Mouse (Mus musculus): Measurements from ENCODE around the gene Smyd4. TPM values are rescaled to one million over a fixed set of nuclear protein-coding genes. Genes with fewer than 3 reads are reported as not detected.

The Smyd4 gene
- total and polyA plus RNA-seq, 3 experiments, result 3.2 to 6.4 (median 5.7) TPM

DNA sequence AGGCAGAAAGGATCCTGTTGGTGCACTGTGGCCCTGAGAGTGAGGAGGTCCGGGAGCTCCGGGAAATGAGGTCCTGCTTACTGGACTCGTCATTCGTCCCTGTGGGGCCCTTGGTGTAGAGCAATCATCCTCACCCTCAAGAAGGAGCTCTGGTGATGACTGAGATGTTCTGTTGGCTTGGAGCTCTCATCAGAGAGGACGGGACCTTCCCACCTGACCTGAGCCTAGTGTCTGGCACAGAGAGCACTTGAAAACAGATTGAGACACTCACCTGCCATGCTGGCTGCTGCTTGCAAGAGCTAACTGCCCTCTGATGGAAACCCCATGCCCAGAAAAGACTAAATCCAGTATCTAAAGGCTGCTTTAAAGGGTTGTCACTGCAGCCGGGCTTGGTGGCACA lies 56.6 kb downstream of the Smyd4 start:
- H3K27ac ChIP-seq, result no peak overlapping the region
- H3K27me3 ChIP-seq (ENCODE audit: control insufficient read depth, insufficient read depth, low read length), result no peaks in the 10 kb centered on the region
- no peak for TF ChIP-seq CTCF (IDR thresholded peaks at IDR 0.05)
- TF ChIP-seq POLR2A (IDR thresholded peaks at IDR 0.05; ENCODE audit: insufficient read depth, low read depth, low read length), result no peak
- no peak for TF ChIP-seq EP300 (IDR thresholded peaks at IDR 0.05; ENCODE audit: insufficient read depth, low read depth, low read length)
- no peak for DNase-seq
- WGBS, result 88% methylated on average over 6 of the region's 6 CpGs
- no peak overlapping the region for H3K4me3 ChIP-seq
- no peaks in the 10 kb centered on the region for H3K36me3 ChIP-seq (ENCODE audit: control insufficient read depth, insufficient read depth, low read length)
- no peaks in the 10 kb centered on the region for H3K79me2 ChIP-seq (replicated peaks; ENCODE audit: control insufficient read depth, insufficient read depth, low read length)
- H3K4me1 ChIP-seq (ENCODE audit: control insufficient read depth, insufficient read depth, low read length), result peaks cover 5% of the 10 kb centered on the region
- intact Hi-C loops (cut with DNase I), result loop anchor here (5.0 to 10.0 kb wide), 3 partner anchors 108 to 210 kb away; partner anchors contain the start of genes Dph1, Rilp, Rtn4rl1 and Scarf1
- H3K9ac ChIP-seq (ENCODE audit: low read depth, low read length), result no peak overlapping the region

DNA sequence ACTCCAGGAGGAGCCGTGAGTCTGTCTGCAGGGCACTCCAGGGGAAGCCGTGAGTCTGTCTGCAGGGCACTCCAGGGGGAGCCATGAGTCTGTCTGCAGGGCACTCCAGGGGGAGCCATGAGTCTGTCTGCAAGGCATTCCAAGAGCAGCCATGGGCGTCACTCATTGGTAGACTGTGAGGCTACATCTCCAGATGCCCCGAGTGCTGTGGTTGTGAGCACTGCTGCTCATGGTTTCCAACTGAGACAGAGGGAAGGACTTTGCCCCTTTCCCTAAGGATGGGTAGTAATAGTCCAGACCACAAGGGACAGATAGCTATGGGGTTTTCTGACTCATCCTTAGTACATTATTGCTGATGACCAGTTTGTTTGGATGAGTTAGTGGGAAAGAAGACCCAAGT lies 57.9 kb downstream of the Smyd4 start:
- no peak for TF ChIP-seq POLR2A (IDR thresholded peaks at IDR 0.05; ENCODE audit: insufficient read depth, low read depth, low read length)
- TF ChIP-seq EP300 (IDR thresholded peaks at IDR 0.05; ENCODE audit: insufficient read depth, low read depth, low read length), result no peak
- TF ChIP-seq CTCF (IDR thresholded peaks at IDR 0.05), result no peak
- no peak for DNase-seq
- Histone ChIP-seq H3K4me3 (no peak overlapping the region), H3K27ac (no peak overlapping the region), H3K36me3 (ENCODE audit: control insufficient read depth, insufficient read depth, low read length) (no peaks in the 10 kb centered on the region), H3K27me3 (ENCODE audit: control insufficient read depth, insufficient read depth, low read length) (no peaks in the 10 kb centered on the region), H3K4me1 (ENCODE audit: control insufficient read depth, insufficient read depth, low read length) (peaks cover 5% of the 10 kb centered on the region), H3K9ac (ENCODE audit: low read depth, low read length) (no peak overlapping the region), H3K79me2 (replicated peaks; ENCODE audit: control insufficient read depth, insufficient read depth, low read length) (no peaks in the 10 kb centered on the region)
- 69% methylated on average over 4 of the region's 4 CpGs for WGBS
- intact Hi-C loops (cut with DNase I), result loop anchor here (10.0 kb wide), 1 partner anchor 211 kb away; the partner anchor contains the start of genes Dph1 and Rtn4rl1

DNA sequence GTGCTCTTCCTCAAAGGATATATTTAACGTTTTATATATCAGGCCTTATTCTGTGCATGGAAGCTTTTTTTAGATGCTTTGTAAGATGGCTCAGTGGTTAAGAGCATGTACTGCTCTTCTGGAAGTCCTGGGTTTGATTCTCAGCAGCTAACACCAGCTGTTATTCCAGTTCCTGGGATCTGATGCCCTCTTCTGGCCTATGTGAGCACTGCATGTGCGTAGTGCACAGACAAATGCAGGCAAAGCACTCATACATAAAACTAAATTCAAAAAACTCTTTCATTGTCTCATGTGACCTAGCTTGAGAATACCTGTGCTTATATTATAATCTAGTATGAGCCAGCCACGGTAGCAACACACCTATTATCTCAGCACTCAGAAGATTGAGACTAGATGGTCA lies 58.6 kb downstream of the Smyd4 start:
- Histone ChIP-seq H3K4me1 (ENCODE audit: control insufficient read depth, insufficient read depth, low read length) (peaks cover 5% of the 10 kb centered on the region), H3K36me3 (ENCODE audit: control insufficient read depth, insufficient read depth, low read length) (no peaks in the 10 kb centered on the region), H3K27ac (no peak overlapping the region), H3K27me3 (ENCODE audit: control insufficient read depth, insufficient read depth, low read length) (no peaks in the 10 kb centered on the region), H3K79me2 (replicated peaks; ENCODE audit: control insufficient read depth, insufficient read depth, low read length) (no peaks in the 10 kb centered on the region), H3K9ac (ENCODE audit: low read depth, low read length) (no peak overlapping the region), H3K4me3 (no peak overlapping the region)
- 0 out of 2 replicates have a peak, but pooled peaks have one; percentile 14 for TF ChIP-seq EP300 (IDR thresholded peaks at IDR 0.05; ENCODE audit: insufficient read depth, low read depth, low read length)
- no peak for TF ChIP-seq POLR2A (IDR thresholded peaks at IDR 0.05; ENCODE audit: insufficient read depth, low read depth, low read length)
- TF ChIP-seq CTCF (IDR thresholded peaks at IDR 0.05), result peak; percentile 83
- DNase-seq, result peak; percentile 34 to 56
- WGBS, result 57% methylated on average over 3 of the region's 3 CpGs
- intact Hi-C loops (cut with DNase I), result loop anchor here (10.0 kb wide), 1 partner anchor 212 kb away; the partner anchor contains the start of genes Dph1 and Rtn4rl1

DNA sequence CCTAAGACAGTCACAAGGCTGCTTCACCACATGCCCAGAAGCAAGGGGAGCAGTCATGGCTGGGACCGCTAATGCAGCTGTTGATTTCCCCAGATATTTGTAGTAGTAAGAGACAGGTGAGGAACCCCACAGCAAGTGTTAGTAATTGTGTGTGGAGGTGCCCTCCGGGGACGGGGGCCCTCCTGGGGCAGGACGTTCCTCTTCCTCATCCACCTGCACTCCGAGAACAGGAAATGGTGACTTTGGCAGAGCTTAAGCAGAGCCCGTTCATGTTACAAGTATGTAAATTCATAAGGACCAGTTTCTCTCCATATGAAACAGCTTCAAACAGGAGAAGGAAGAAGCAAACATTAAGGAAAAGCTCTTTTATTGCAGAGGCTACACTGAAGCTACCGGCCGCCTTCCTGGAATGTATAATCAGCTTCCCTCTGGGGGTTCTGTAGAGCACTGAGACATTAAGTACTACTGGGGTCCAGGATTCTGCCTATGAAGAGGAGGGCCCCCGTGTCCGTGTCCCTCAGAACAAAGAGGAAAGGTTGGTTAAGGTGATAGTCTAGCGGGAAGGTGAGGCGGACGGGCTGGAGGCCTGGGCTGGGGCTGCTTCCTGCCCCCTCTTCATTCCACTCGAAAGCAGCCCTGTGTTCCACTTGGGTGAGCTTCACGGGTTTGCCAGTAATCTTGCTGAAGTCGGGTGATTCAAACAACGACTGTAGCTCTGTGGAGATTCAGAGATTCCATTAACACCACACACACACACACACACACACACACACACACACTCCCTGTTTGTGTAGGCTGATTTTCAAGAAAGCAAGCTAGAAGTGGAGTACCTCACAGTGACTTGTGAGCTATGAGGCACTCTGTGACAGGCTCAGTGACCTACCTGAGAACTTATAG lies 61.7 kb downstream of the Smyd4 start:
- Histone ChIP-seq H3K4me3 (no peak overlapping the region), H3K27me3 (ENCODE audit: control insufficient read depth, insufficient read depth, low read length) (no peaks in the 10 kb centered on the region), H3K4me1 (ENCODE audit: control insufficient read depth, insufficient read depth, low read length) (no peaks in the 10 kb centered on the region), H3K79me2 (replicated peaks; ENCODE audit: control insufficient read depth, insufficient read depth, low read length) (no peaks in the 10 kb centered on the region), H3K9ac (ENCODE audit: low read depth, low read length) (no peak overlapping the region), H3K36me3 (ENCODE audit: control insufficient read depth, insufficient read depth, low read length) (no peaks in the 10 kb centered on the region), H3K27ac (no peak overlapping the region)
- intact Hi-C loops (cut with DNase I), result loop anchor here (10.0 kb wide), 1 partner anchor 215 kb away; the partner anchor contains the start of genes Dph1 and Rtn4rl1
- no peak for TF ChIP-seq POLR2A (IDR thresholded peaks at IDR 0.05; ENCODE audit: insufficient read depth, low read depth, low read length)
- no peak for TF ChIP-seq CTCF (IDR thresholded peaks at IDR 0.05)
- TF ChIP-seq EP300 (IDR thresholded peaks at IDR 0.05; ENCODE audit: insufficient read depth, low read depth, low read length), result no peak
- no peak for DNase-seq
- 64% methylated on average over 17 of the region's 17 CpGs for WGBS

DNA sequence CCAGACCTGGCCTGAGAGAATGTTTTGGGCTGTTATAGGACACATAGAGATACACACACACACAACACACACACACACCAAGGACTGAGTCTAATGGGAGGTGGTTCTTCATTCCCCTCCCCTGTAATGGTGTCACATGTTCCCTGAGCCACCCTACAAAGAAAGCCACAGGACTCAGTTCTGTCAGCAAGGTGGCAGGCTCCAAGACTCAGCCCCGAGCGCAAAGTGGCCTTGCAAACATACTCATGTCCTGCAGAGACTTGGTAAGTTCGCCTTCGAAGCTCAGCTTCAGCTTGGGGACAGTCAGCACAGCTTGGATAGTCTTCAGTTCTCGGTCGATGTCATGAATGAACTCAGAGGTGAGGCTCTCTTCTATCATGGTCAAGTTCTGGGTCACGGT lies 62.4 kb downstream of the Smyd4 start:
- Histone ChIP-seq H3K36me3 (ENCODE audit: control insufficient read depth, insufficient read depth, low read length) (no peaks in the 10 kb centered on the region), H3K4me1 (ENCODE audit: control insufficient read depth, insufficient read depth, low read length) (no peaks in the 10 kb centered on the region), H3K79me2 (replicated peaks; ENCODE audit: control insufficient read depth, insufficient read depth, low read length) (no peaks in the 10 kb centered on the region), H3K27me3 (ENCODE audit: control insufficient read depth, insufficient read depth, low read length) (no peaks in the 10 kb centered on the region), H3K9ac (ENCODE audit: low read depth, low read length) (no peak overlapping the region), H3K4me3 (no peak overlapping the region), H3K27ac (no peak overlapping the region)
- WGBS, result 84% methylated on average over 7 of the region's 7 CpGs
- DNase-seq, result no peak
- TF ChIP-seq CTCF (IDR thresholded peaks at IDR 0.05) (no peak), EP300 (IDR thresholded peaks at IDR 0.05; ENCODE audit: insufficient read depth, low read depth, low read length) (no peak), POLR2A (IDR thresholded peaks at IDR 0.05; ENCODE audit: insufficient read depth, low read depth, low read length) (no peak)
- intact Hi-C loops (cut with DNase I), result no loop called here

DNA sequence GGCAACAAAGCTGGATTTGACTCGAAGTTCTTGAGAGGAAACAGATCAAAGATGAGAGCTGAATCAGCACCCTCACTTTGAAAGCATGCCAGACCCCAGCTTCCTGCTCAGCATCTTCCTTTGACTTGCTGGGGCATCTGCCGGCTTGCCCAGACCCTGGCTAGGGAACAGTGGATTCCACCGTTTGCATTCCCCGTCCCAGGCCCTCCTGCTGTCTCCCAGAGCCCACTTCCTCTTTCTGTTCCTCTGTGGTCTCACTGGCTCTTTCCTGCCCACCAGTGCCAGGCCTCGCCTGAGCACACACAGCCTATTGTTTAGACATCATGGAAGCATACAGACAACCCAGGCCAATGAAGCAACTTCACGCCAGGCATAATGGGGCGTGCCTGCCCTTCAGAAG lies 66.9 kb downstream of the Smyd4 start:
- intact Hi-C loops (cut with DNase I), result no loop called here
- Histone ChIP-seq H3K9ac (ENCODE audit: low read depth, low read length) (no peak overlapping the region), H3K36me3 (ENCODE audit: control insufficient read depth, insufficient read depth, low read length) (no peaks in the 10 kb centered on the region), H3K4me1 (ENCODE audit: control insufficient read depth, insufficient read depth, low read length) (no peaks in the 10 kb centered on the region), H3K27ac (no peak overlapping the region), H3K4me3 (no peak overlapping the region), H3K27me3 (ENCODE audit: control insufficient read depth, insufficient read depth, low read length) (no peaks in the 10 kb centered on the region), H3K79me2 (replicated peaks; ENCODE audit: control insufficient read depth, insufficient read depth, low read length) (no peaks in the 10 kb centered on the region)
- DNase-seq, result peak in 1 of 2 experiments; percentile 45
- no peak for TF ChIP-seq EP300 (IDR thresholded peaks at IDR 0.05; ENCODE audit: insufficient read depth, low read depth, low read length)
- no peak for TF ChIP-seq CTCF (IDR thresholded peaks at IDR 0.05)
- no peak for TF ChIP-seq POLR2A (IDR thresholded peaks at IDR 0.05; ENCODE audit: insufficient read depth, low read depth, low read length)
- 37% methylated on average over 7 of the region's 7 CpGs for WGBS
